Mouse (Mus musculus) kidney, adult 2 months (tissue): ENCODE data around the gene Smad5. TPM values are rescaled to one million over a fixed set of nuclear protein-coding genes. Genes with fewer than 3 reads are reported as not detected.

ENCODE experiments used
- DNase-seq: peaks from one replicate; pipeline ENCODE4 v3.0.0; 2021
- H3K27ac ChIP-seq: fragments of 200-500 bp; 2 replicates; pipeline ENCODE4 v1.5.1; 2012; ENCODE audit warnings: low read depth, low read length, control low read depth, inconsistent platforms; ENCODE audit not compliant: insufficient read depth
- H3K27me3 ChIP-seq: fragments of 200-500 bp; replicated peaks from 2 replicates; pipeline ENCODE4 v1.6.1; 2012; ENCODE audit warnings: mild to moderate bottlenecking, moderate library complexity, low read length, inconsistent platforms; ENCODE audit not compliant: control insufficient read depth, insufficient read depth
- H3K36me3 ChIP-seq: fragments of 200-500 bp; 2 replicates; pipeline ENCODE4 v1.6.1; 2012; ENCODE audit warnings: mild to moderate bottlenecking, moderate library complexity, low read length, inconsistent platforms; ENCODE audit not compliant: control insufficient read depth, insufficient read depth
- H3K4me1 ChIP-seq: fragments of 200-500 bp; 2 replicates; pipeline ENCODE4 v1.6.1; 2011; ENCODE audit warnings: low read length; ENCODE audit not compliant: control insufficient read depth, insufficient read depth
- H3K4me3 ChIP-seq: fragments of 200-500 bp; 2 replicates; pipeline ENCODE4 v1.5.1; 2011; ENCODE audit warnings: mild to moderate bottlenecking, low read depth, low read length, control low read depth; ENCODE audit not compliant: insufficient read depth
- CTCF ChIP-seq: fragments of 200-500 bp; conservative IDR thresholded peaks from 2 replicates; pipeline ENCODE4 v1.5.1; 2011; ENCODE audit warnings: low read depth, mild to moderate bottlenecking, control low read depth, low read length, moderate library complexity, mixed read lengths; ENCODE audit not compliant: insufficient read depth, insufficient read length
- POLR2A ChIP-seq: fragments of 200-500 bp; IDR thresholded peaks from one replicate; pipeline ENCODE4 v1.6.1; 2011; ENCODE audit warnings: low read depth, low read length, control low read depth
- WGBS: fragments of 180-500 bp; shearing (Covaris S2); methylation state at CpG from one replicate; pipeline ENCODE4 v1.1.7; 2018; 5-methylcytosine and 5-hydroxymethylcytosine counted together
- polyA plus RNA-seq: library from polyadenylated mRNA; depleted of rRNA; stranded (reverse); fragments of >200 nt; gene quantifications from 2 replicates; pipeline ENCODE4 v1.2.3, GENCODE M21; 2012

The Smad5 gene
- polyA plus RNA-seq, 1 experiment: 31.4 TPM

DNA sequence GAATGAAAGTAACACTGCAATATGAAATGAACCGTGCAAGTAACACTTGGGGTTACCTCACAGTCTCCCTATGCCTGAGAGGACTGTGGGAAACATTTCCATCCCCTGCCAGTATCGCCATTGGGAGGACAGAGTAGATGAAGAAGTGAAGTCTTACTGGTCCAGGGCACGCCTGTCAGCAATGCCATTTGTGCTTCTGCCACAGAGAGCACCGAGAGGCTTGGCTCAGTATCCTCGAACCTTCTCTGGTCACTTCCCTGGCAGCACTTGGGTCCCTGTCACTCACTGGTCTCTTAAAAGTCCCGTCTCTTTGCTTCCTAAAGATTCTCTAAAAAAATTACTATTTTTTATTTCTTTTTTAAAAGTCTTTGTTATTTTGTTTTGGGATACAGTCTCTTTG, 37.7 kb downstream of the Smad5 start:
- no peak for TF ChIP-seq POLR2A
- no peak for TF ChIP-seq CTCF
- WGBS: 89% methylated on average over 6 of the region's 6 CpGs
- H3K4me3 ChIP-seq: no peak overlapping the region
- H3K4me1 ChIP-seq: no peaks in the 10 kb centered on the region
- no peak for DNase-seq
- H3K36me3 ChIP-seq: peaks cover 2% of the 10 kb centered on the region; the same call in 1 of the 2 replicates
- H3K27me3 ChIP-seq: no peaks in the 10 kb centered on the region
- H3K27ac ChIP-seq: no peak overlapping the region

DNA sequence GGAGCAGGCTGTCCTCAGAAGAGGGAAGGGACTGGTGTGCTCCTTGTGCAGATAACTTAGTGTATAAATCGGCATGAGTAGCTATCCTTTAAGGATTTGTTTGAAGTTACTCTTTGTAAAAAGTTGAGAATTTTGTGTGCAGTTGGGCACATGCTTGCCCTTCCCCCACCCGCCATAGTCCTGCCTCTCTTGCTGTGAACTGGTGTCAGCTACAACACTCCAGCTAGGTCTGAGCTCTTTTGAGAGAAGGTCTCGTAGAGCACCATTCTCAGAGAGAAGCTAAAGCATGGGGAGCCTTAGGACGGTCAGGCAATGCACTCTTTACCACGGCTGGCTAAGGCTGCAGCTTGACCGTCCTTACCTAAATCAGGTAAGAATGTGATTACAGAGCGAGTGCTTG, 38.9 kb downstream of the Smad5 start:
- Histone ChIP-seq H3K4me1 (no peaks in the 10 kb centered on the region; the same call in 1 of the 2 replicates), H3K27me3 (no peaks in the 10 kb centered on the region), H3K27ac (no peak overlapping the region), H3K4me3 (no peak overlapping the region), H3K36me3 (peaks cover 2% of the 10 kb centered on the region; the same call in 1 of the 2 replicates)
- no peak for TF ChIP-seq CTCF
- DNase-seq: no peak
- 93% methylated on average over 7 of the region's 7 CpGs for WGBS

DNA sequence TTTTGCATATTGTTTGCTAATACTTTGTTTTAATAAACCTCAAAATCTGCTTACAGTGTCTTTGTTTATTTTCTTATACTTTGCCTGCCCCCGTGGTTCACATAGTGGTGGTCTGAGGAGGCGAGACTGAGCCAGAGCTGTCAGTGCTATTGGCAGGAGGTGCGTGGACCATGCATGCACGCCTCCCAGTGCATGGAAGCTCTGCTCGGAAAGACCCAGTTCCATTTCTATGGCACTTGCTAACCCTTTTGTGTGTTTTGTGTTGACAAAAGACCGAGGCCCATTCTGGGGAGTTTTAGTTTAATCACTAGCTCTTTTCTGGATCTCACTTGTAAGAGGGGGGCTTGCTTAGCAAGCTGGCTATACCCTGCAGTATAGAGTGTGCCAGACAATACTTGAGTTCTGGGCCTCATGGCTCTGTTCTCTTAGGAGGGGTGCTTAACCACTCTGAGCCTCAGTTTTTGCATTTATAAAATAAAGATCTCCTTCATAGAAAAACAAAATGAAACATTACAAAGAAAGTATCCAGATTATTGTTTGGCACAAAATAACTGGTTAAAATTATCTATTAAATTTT, 39.6 kb downstream of the Smad5 start:
- H3K36me3 ChIP-seq: no peaks in the 10 kb centered on the region; the same call in 1 of the 2 replicates
- 91% methylated on average over 6 of the region's 6 CpGs for WGBS
- no peak overlapping the region for H3K27ac ChIP-seq
- peaks cover 7% of the 10 kb centered on the region for H3K4me1 ChIP-seq
- TF ChIP-seq POLR2A (no peak), CTCF (no peak)
- no peak overlapping the region for H3K4me3 ChIP-seq
- no peaks in the 10 kb centered on the region for H3K27me3 ChIP-seq
- DNase-seq: no peak

DNA sequence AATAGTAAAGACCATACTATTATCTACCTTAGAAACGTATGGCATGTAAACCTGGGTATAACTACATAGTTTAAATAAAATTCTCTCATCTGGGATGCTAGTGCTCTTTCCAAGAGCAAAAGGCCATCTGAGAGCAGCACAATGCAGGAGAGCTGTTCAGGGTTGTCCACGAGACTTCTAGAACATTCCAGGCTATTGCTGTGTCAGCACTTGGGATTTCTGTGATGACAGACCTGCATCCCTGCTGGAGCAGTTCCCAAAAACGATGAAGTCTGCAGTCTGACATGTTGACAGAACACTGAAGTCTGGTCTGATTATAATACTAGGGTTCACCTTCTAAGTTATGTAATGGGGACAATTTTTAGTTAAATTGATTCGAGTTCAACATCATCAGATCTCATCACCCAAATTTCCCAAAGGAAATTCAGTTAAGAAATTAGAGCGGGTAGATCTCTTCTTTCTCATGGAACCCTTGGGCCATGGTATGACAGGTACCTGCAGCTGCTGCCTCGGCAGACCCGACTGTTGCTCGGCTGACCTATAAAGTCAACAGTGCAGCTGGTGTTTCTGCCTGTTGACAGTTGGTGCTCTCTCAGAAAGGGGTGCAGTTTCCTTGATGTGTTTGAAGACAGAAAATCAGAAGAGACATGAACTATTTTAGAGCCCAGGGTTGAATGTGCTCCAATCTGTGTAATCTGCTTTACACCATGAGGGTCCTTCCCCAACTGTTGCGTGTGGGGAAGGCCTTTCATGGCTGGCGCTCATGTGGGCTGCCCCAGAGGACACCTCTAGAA, 44.1 kb downstream of the Smad5 start:
- DNase-seq: no peak
- Histone ChIP-seq H3K36me3 (no peaks in the 10 kb centered on the region), H3K27ac (peak overlapping the region; percentile 71), H3K27me3 (no peaks in the 10 kb centered on the region), H3K4me1 (peaks cover 13% of the 10 kb centered on the region), H3K4me3 (no peak overlapping the region)
- TF ChIP-seq CTCF: no peak
- no peak for TF ChIP-seq POLR2A
- WGBS: 48% methylated on average over 10 of the region's 10 CpGs

DNA sequence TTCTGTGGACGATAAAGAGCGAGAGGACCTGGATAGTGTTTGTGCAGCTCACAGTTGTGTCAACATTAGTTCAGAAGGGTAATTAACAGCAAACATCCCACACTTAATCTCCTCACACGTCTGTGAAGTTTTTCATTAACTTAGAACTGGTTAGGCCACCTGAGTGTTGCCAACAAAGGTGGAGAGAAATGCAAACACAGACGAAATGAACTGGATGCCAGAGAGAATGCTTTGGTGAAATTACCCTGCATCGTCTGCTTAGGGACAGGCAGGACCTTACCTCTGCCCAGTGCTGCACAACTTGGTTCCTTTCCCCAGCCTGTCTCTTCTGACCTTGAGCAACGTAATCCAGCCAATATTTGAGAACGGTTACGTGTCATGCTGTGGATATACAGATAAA, 44.7 kb downstream of the Smad5 start:
- H3K4me1 ChIP-seq: peaks cover 13% of the 10 kb centered on the region
- TF ChIP-seq CTCF: no peak
- TF ChIP-seq POLR2A: no peak
- H3K27me3 ChIP-seq: no peaks in the 10 kb centered on the region
- 17% methylated on average over 8 of the region's 8 CpGs for WGBS
- H3K4me3 ChIP-seq: no peak overlapping the region
- peak overlapping the region; percentile 71 for H3K27ac ChIP-seq
- no peaks in the 10 kb centered on the region for H3K36me3 ChIP-seq
- DNase-seq: peak; percentile 80

DNA sequence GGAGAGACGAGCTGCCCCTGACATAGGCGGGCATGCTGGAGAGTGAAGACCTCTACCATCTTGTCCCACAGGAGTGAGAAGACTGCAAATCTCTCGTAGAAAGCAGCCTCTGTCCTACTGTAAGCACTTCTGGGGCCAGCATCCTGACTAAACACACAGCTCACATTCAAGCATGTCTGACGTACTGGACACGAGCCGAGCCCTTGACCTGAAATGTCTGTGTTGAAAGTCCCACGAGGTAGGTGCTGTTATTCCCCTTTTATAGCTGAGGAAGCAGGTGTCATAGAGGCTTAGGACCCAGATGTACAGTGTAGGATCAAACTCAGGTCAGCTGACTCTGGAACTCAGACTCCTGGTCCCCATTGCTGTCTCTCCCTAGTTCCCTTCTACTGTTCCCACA, 46.6 kb downstream of the Smad5 start:
- Histone ChIP-seq H3K4me3 (no peak overlapping the region), H3K4me1 (peaks cover 13% of the 10 kb centered on the region), H3K27ac (no peak overlapping the region), H3K36me3 (no peaks in the 10 kb centered on the region), H3K27me3 (no peaks in the 10 kb centered on the region)
- DNase-seq: no peak
- WGBS: 87% methylated on average over 7 of the region's 7 CpGs
- no peak for TF ChIP-seq POLR2A
- TF ChIP-seq CTCF: no peak

DNA sequence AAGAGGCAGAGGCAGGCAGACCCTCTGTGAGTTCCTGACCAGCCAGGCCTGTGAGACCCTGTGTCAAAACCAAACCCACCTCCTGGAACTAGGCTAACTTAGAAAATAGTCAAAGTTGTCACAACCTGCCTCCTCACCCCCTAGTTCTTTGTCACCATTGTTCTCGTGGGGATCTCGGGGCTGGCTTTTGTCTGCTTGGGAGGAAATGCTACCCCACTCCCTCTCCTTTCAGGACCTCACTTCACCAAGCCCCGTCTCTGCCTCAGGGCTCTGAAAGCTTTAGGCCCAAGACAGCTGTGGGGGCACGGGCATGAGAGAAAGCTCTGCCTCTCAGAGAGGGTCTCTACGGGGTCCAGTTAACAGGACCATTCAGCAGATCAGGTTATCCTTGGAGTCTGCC, 49.0 kb downstream of the Smad5 start:
- TF ChIP-seq POLR2A (no peak), CTCF (no peak)
- Histone ChIP-seq H3K4me1 (peaks cover 12% of the 10 kb centered on the region), H3K4me3 (no peak overlapping the region), H3K27ac (no peak overlapping the region), H3K36me3 (no peaks in the 10 kb centered on the region), H3K27me3 (no peaks in the 10 kb centered on the region)
- WGBS: 89% methylated on average over 5 of the region's 5 CpGs
- no peak for DNase-seq
